Mouse (Mus musculus) limb, embryonic 14.5 days (tissue): ENCODE measurements at regions not wholly inside any gene's neighbourhood (a gene's known extent, or its start where the extent isn't known, plus 50 kb on each side); places are given as distances from the start of the nearest gene placed in this dataset.
A peak's percentile ranks its signal among the peaks of the same experiment; 100 is the strongest.
"Not testable (repeated sequence)": the region's sequence is repeated elsewhere in the genome, so short reads cannot be mapped to it uniquely, and the experiment has no call there.

Experiments used
- ATAC-seq: fragments of 200-750 bp; cut with Nextera tagmentation; 2 replicates; pipeline ENCODE4 v1.8.0; 2017; ENCODE audit warnings: low read depth, moderate number of reproducible peaks, moderate TSS enrichment; ENCODE audit not compliant: low FRiP score
- DNase-seq: peaks from one replicate; pipeline ENCODE4 v3.0.0-alpha.2; 2015; ENCODE audit warnings: low spot score
- H3K27ac ChIP-seq: fragments of 300-500 bp; sonication (generic); replicated peaks from 2 replicates; pipeline ENCODE4 v1.5.1; 2014; ENCODE audit warnings: low read depth, mild to moderate bottlenecking, low read length, moderate library complexity, mixed read lengths
- H3K27me3 ChIP-seq: fragments of 300-500 bp; sonication (generic); 2 replicates; pipeline ENCODE4 v1.6.1; 2014; ENCODE audit warnings: low read length, mixed read lengths; ENCODE audit not compliant: control insufficient read depth, insufficient read depth
- H3K36me3 ChIP-seq: fragments of 300-500 bp; sonication (generic); 2 replicates; pipeline ENCODE4 v1.6.1; 2014; ENCODE audit warnings: mild to moderate bottlenecking, low read length, moderate library complexity, mixed read lengths; ENCODE audit not compliant: control insufficient read depth, insufficient read depth
- H3K4me1 ChIP-seq: fragments of 300-500 bp; sonication (generic); 2 replicates; pipeline ENCODE4 v1.6.1; 2014; ENCODE audit warnings: antibody characterized with exemption, low read length, mixed read lengths; ENCODE audit not compliant: control insufficient read depth, insufficient read depth
- H3K4me2 ChIP-seq: fragments of 300-500 bp; sonication (generic); replicated peaks from 2 replicates; pipeline ENCODE4 v1.6.1; 2014; ENCODE audit warnings: low read depth, mild to moderate bottlenecking, low read length, moderate library complexity; ENCODE audit not compliant: severe bottlenecking
- H3K4me3 ChIP-seq: fragments of 300-500 bp; sonication (generic); replicated peaks from 2 replicates; pipeline ENCODE4 v1.5.1; 2014; ENCODE audit warnings: low read length
- H3K9ac ChIP-seq: fragments of 300-500 bp; sonication (generic); 2 replicates; pipeline ENCODE4 v1.6.1; 2014; ENCODE audit warnings: mild to moderate bottlenecking, low read depth, low read length, moderate library complexity; ENCODE audit not compliant: severe bottlenecking
- H3K9me3 ChIP-seq: fragments of 300-500 bp; sonication (generic); 2 replicates; pipeline ENCODE4 v1.6.1; 2016; ENCODE audit warnings: low read length; ENCODE audit not compliant: control insufficient read depth
- POLR2A ChIP-seq: fragments of 200-500 bp; IDR thresholded peaks from 2 replicates; pipeline ENCODE4 v1.8.0; 2012; ENCODE audit warnings: inconsistent platforms, mild to moderate bottlenecking, moderate library complexity, borderline replicate concordance; ENCODE audit not compliant: insufficient read depth, insufficient read length; ENCODE audit errors: extremely low read depth
- WGBS: fragments of 180-500 bp; shearing (Covaris S2); extraction: QIAGEN DNeasy Blood & Tissue Kit; methylation state at CpG from one replicate; pipeline ENCODE4 v1.1.7; 2014; 5-methylcytosine and 5-hydroxymethylcytosine counted together

DNA sequence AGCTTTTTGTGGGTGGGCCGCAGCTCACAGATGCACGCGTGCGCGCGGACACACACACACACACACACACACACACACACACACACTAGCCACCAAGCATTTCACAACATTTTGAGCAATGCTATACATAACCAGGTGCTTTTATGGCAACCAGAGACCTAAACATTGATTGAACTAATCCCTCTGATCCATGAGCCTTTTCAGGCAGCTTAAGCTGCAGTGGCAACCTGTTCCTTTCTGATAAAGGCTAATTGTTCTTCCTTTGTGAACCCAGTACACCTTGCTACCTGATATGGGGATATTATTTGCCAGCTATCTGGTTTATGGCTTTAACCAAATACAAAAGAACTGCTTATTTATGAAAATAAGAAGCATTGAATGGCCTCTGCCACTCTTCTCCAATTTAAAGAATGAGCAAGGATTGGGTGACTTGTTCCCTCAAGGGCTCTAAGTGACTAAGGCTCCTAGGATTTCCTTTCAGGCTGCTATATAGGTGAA, 651.2 kb downstream of the A830018L16Rik start:
- no peak overlapping the region for H3K4me3 ChIP-seq
- H3K27ac ChIP-seq: no peak overlapping the region
- TF ChIP-seq POLR2A: no peak
- 99% methylated on average over 6 of the region's 6 CpGs for WGBS
- DNase-seq (no peak), ATAC-seq (no peak)
- H3K9ac ChIP-seq: no peak overlapping the region
- H3K4me2 ChIP-seq: no peak overlapping the region
- no peaks in the 10 kb centered on the region for H3K4me1 ChIP-seq
- H3K36me3 ChIP-seq: no peaks in the 10 kb centered on the region
- no peaks in the 10 kb centered on the region for H3K27me3 ChIP-seq
- no peaks in the 10 kb centered on the region for H3K9me3 ChIP-seq

DNA sequence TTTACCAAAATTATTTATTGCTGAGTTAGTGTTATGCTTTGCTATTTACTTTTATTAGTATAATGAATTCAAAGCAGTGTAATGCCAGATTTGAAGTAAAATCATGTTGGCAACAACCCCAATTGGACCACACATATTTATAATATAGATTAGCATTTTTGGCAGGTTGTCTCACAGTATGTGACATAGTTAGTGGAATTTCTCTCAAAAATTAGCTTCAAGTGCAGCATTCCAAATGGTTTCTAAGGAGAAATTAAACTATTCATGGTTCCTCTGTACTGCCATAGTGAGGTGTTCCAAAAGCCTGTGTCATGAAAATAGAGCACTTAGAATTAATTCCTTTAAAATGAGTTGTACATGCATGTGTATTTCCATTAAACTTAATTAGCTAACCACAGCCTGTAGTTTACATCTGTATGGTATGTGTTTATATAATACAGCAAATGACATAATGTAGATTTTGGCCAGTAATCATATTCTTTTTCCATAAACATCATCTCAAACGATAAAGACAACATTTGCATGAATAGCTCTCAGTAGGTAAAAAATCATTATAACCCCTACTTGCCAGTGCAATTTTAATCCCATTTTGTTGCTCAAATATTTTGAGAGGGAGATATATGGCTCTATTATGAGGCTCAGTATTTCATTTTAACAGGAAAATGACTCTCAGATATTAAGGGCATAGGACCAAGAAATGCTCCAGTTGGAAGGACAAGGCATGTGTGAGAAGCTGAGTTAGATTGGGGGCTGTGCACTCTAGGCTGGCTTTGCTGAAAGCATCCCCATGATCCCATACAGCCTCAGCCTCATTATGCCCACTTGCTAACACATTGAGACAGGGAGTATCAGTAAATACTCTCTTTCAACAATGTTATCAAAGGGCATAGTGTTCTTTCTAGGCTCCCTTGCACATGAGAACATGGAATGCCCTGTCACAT, 678.9 kb downstream of the A830018L16Rik start:
- ATAC-seq (peak; percentile 78), DNase-seq (peak; percentile 60)
- Histone ChIP-seq H3K9ac (no peak overlapping the region), H3K4me2 (no peak overlapping the region), H3K36me3 (no peaks in the 10 kb centered on the region), H3K27me3 (no peaks in the 10 kb centered on the region), H3K4me3 (no peak overlapping the region), H3K27ac (no peak overlapping the region), H3K9me3 (no peaks in the 10 kb centered on the region), H3K4me1 (no peaks in the 10 kb centered on the region)
- no peak for TF ChIP-seq POLR2A
- WGBS: 52% methylated on average over 1 of the region's 1 CpGs

DNA sequence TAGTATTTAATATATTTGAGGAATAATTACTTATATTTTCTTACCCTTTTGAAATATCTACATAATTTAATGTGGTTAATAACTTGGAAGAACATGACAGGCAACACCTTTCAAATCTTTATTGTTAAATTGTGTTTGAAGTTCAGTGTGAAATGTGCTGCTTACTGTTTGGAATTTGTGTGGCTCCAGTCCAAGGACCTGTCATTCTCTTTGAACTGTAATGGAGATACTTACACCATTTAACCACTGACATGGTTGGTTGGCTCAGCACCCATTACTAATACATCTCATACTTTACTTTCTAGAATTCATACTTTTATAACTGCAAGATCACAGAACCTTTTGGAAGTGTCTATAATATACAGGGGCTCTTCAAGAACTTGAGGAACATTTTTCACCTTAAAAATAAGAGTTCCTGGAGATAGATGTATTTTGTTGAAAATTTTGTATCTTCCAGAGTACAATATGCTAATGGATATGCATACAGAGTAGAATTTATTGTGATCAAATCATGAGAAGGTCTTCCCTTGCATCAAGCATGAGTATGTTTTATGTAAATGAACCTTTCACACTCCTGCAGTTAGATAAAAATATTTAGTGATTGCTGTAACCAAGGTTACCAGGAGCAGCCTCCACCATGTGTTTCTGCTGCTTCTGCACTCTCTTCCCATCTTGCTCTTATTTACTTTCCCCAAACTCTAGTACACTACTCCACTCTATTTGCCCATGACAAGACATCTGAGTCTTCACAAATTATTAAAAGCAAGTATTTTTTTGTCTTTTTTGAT, 701.3 kb downstream of the A830018L16Rik start:
- no peak for DNase-seq

GRCm38 (mm10) chr1:12117083-12117482, 703.2 kb downstream of the A830018L16Rik start:
- Histone ChIP-seq H3K27ac (no peak overlapping the region), H3K36me3 (no peaks in the 10 kb centered on the region), H3K4me3 (no peak overlapping the region), H3K9ac (no peak overlapping the region), H3K4me1 (no peaks in the 10 kb centered on the region), H3K4me2 (no peak overlapping the region), H3K27me3 (no peaks in the 10 kb centered on the region), H3K9me3 (no peaks in the 10 kb centered on the region)
- 83% methylated on average over 4 of the region's 4 CpGs for WGBS
- no peak for TF ChIP-seq POLR2A
- ATAC-seq: no peak
- DNase-seq: no peak

More for the DNA sequence above, 701.3 kb downstream of the A830018L16Rik start:
- Histone ChIP-seq H3K36me3 (no peaks in the 10 kb centered on the region), H3K4me3 (no peak overlapping the region), H3K4me1 (no peaks in the 10 kb centered on the region), H3K27me3 (no peaks in the 10 kb centered on the region), H3K9ac (no peak overlapping the region), H3K4me2 (no peak overlapping the region), H3K27ac (no peak overlapping the region), H3K9me3 (no peaks in the 10 kb centered on the region)
- ATAC-seq: no peak
- TF ChIP-seq POLR2A: no peak

DNA sequence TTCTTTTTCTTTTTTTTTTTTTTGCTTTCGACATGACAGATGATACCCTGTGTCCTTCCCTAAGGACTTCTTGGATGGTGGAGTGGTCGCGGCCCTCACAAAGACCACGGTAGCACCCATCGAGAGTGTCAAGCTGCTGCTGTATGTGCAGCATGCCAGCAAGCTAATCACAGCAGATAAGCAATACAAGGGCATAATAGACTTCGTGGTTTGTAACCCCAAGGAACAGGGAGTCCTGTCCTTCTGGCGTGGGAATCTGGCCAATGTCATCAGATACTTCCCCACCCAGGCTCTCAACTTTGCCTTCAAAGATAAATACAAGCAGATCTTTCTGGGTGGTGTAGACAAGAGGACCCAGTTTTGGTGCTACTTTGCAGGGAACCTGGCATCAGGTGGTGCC, 707.0 kb downstream of the A830018L16Rik start:
- Histone ChIP-seq H3K9me3 (no peaks in the 10 kb centered on the region), H3K27me3 (no peaks in the 10 kb centered on the region), H3K27ac (no peak overlapping the region), H3K4me2 (no peak overlapping the region), H3K36me3 (no peaks in the 10 kb centered on the region), H3K4me3 (no peak overlapping the region), H3K9ac (no peak overlapping the region), H3K4me1 (no peaks in the 10 kb centered on the region)
- TF ChIP-seq POLR2A: no peak
- DNase-seq (no peak), ATAC-seq (no peak)
- 93% methylated on average over 7 of the region's 7 CpGs for WGBS

DNA sequence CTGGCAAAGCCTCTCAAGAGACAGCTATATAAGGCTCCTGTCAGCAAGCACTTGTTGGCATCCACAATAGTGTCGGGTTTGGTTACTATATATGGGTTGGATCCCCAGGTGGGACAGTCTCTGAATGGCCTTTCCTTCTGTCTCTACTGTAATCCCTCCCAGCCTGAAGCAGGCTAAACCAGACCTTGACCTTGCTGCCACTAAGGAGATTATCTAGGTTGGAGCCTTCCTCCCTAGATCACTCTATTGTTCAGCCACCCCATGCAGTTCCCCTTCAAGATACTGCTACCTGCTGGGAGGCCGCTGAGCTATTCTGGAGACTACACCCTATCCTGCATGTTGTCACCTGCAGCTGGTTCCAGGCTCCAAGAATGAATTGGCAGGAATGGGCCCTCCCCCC, 712.7 kb downstream of the A830018L16Rik start:
- not testable (repeated sequence) for H3K4me3 ChIP-seq, ATAC-seq, DNase-seq, H3K27ac ChIP-seq, H3K27me3 ChIP-seq, H3K4me2 ChIP-seq, H3K9me3 ChIP-seq, H3K36me3 ChIP-seq, H3K4me1 ChIP-seq, H3K9ac ChIP-seq
- 66% methylated on average over 2 of the region's 2 CpGs for WGBS
